Comparison of ENCODE assay signal across 9 mouse cellular contexts in genomic region chr7:45632499-45632898, GRCm38 (mm10). TPM values are rescaled to one million over a fixed set of nuclear protein-coding genes. Genes with fewer than 3 reads are reported as not detected.
A peak's percentile ranks its signal among the peaks of the same experiment; 100 is the strongest.
DNase-seq lines count a peak whose midpoint lies in the region; ATAC-seq and TF ChIP-seq lines count a peak whose summit lies in the region.
"Had no signal": no experiment of that assay in that cellular context is flagged by ENCODE, and none has a peak within 500 bp of the region (broad histone marks: within the 10 kb centered on the region; RNA-seq: fewer than 3 reads in every experiment).

No protein-coding gene starts in this region.

- TF ChIP-seq POLR2A in liver, adult 2 months (IDR thresholded peaks at IDR 0.05; ENCODE audit: extremely low read depth, insufficient read depth, low read length) = no peak

- peak overlapping the region; percentile 43; the same call in 1 of the 2 replicates for H3K27ac ChIP-seq in layer of hippocampus, adult 2 months
- H3K27ac ChIP-seq in heart, embryonic 16.5 days (ENCODE audit: low read length) = 0 out of 2 replicates have a peak overlapping the region, but pooled peaks have one; percentile 21
- no peak overlapping the region for H3K27ac ChIP-seq in liver, adult 2 months (replicated peaks; ENCODE audit: insufficient read depth, low read depth, low read length)
- H3K27ac ChIP-seq in stomach, embryonic 15.5 days = no peak overlapping the region

- peak overlapping the region; percentile 36 for H3K4me3 ChIP-seq in layer of hippocampus, adult 2 months
- peak overlapping the region; percentile 38 for H3K4me3 ChIP-seq in heart, embryonic 16.5 days (ENCODE audit: low read length)
- H3K4me3 ChIP-seq in liver, adult 2 months (ENCODE audit: insufficient read depth, low read depth, low read length) = no peak overlapping the region
- peak overlapping the region; percentile 20 for H3K4me3 ChIP-seq in stomach, embryonic 15.5 days (replicated peaks)

- no peaks in the 10 kb centered on the region for H3K79me2 ChIP-seq in liver, adult 2 months (ENCODE audit: control insufficient read depth, insufficient read depth, low read length)

- H3K4me2 ChIP-seq in heart, embryonic 16.5 days (ENCODE audit: low read depth, low read length) = peak overlapping the region; percentile 64
- peak overlapping the region; percentile 58 for H3K4me2 ChIP-seq in stomach, embryonic 15.5 days

- peaks cover 9% of the 10 kb centered on the region for H3K36me3 ChIP-seq in heart, embryonic 16.5 days (ENCODE audit: control insufficient read depth, insufficient read depth)
- H3K36me3 ChIP-seq in liver, adult 2 months (ENCODE audit: control insufficient read depth, insufficient read depth, low read length) = peaks cover 2% of the 10 kb centered on the region; the same call in 1 of the 2 replicates
- H3K36me3 ChIP-seq in stomach, embryonic 15.5 days = 0 out of 2 replicates have a peak, but pooled peaks cover 7% of the 10 kb centered on the region

- no peak for ATAC-seq in heart, embryonic 16.5 days (replicated peaks; ENCODE audit: extremely low read depth, insufficient read depth, low FRiP score)
- no peak for ATAC-seq in stomach, embryonic 15.5 days (ENCODE audit: insufficient read depth, low FRiP score, low read depth)
- ATAC-seq in activated CD4-positive, CD25-positive, alpha-beta regulatory T cell, adult 4 months = no peak
- ATAC-seq: Patski had no signal

- no peaks in the 10 kb centered on the region for H3K9me3 ChIP-seq in heart, embryonic 16.5 days (replicated peaks; ENCODE audit: control insufficient read depth, low read length)
- H3K9me3 ChIP-seq in stomach, embryonic 15.5 days = no peaks in the 10 kb centered on the region

- DNase-seq in layer of hippocampus, adult 2 months (ENCODE audit: low spot score in 2 of 2) = no peak
- DNase-seq in layer of hippocampus, adult 18-20 months (ENCODE audit: low spot score in 2 of 2) = no peak
- DNase-seq in cerebellum, postnatal 10 days = peak; percentile 75 to 77
- DNase-seq in liver, adult 2 months (ENCODE audit: extremely low read depth, low read depth, low spot score) = no peak
- no peak for DNase-seq in frontal cortex, adult 2 months (ENCODE audit: extremely low spot score in 1 of 2, low spot score in 1 of 2)

- 29% methylated on average over 34 of the region's 35 CpGs for WGBS in heart, embryonic 16.5 days
- 25% methylated on average over 35 of the region's 35 CpGs for WGBS in liver, adult 2 months
- WGBS in stomach, embryonic 15.5 days = 21% methylated on average over 35 of the region's 35 CpGs

- H3K27me3 ChIP-seq in heart, embryonic 16.5 days (ENCODE audit: control insufficient read depth, insufficient read depth, low read length) = peaks cover 9% of the 10 kb centered on the region; the same call in 1 of the 2 replicates
- peaks cover 5% of the 10 kb centered on the region; the same call in 1 of the 2 replicates for H3K27me3 ChIP-seq in liver, adult 2 months (ENCODE audit: control insufficient read depth, insufficient read depth, low read length)
- peaks cover 5% of the 10 kb centered on the region for H3K27me3 ChIP-seq in stomach, embryonic 15.5 days (replicated peaks)
- H3K27me3 ChIP-seq: Patski had no signal

- peaks cover 20% of the 10 kb centered on the region for H3K4me1 ChIP-seq in heart, embryonic 16.5 days (ENCODE audit: control insufficient read depth, insufficient read depth, low read length)
- H3K4me1 ChIP-seq in liver, adult 2 months (ENCODE audit: control insufficient read depth, insufficient read depth, low read length) = 0 out of 2 replicates have a peak, but pooled peaks cover 2% of the 10 kb centered on the region
- H3K4me1 ChIP-seq in stomach, embryonic 15.5 days = peaks cover 15% of the 10 kb centered on the region

- peak overlapping the region; percentile 62 for H3K9ac ChIP-seq in heart, embryonic 16.5 days (ENCODE audit: low read length)
- no peak overlapping the region for H3K9ac ChIP-seq in liver, adult 2 months (ENCODE audit: low read depth, low read length)
- H3K9ac ChIP-seq in stomach, embryonic 15.5 days = peak overlapping the region; percentile 19; the same call in 1 of the 2 replicates

- peak; percentile 66 for TF ChIP-seq CTCF in layer of hippocampus, adult 2 months (conservative IDR thresholded peaks at IDR 0.05)
- peak; percentile 36; the same call in 1 of the 2 replicates for TF ChIP-seq CTCF in liver, adult 2 months (IDR thresholded peaks at IDR 0.05; ENCODE audit: low read depth, low read length)

RNA-seq across cellular contexts. Expression of gene Rasip1, which starts 5.2 kb away (rescaled TPM):
- total RNA-seq in layer of hippocampus, adult 2 months (2021) = 1 to 10 TPM; 6.1 to 7.4 TPM
- total RNA-seq in layer of hippocampus, adult 18-20 months (2021) = 1 to 10 TPM; 6.0 to 6.3 TPM
- 15.4 and 16.3 TPM in 2 replicates for polyA plus RNA-seq in heart, embryonic 16.5 days (2015; fragmentation: Nextera tagmentation; extraction: Ambion mirVana)
- 2.3 and 4.3 TPM in 2 replicates for total RNA-seq in liver, adult 2 months (2014; rRNA removed)
- polyA plus RNA-seq in liver, adult 2 months (2012; rRNA removed) = 3.6 and 5.1 TPM in 2 replicates
- 11.0 and 11.6 TPM in 2 replicates for polyA plus RNA-seq in stomach, embryonic 15.5 days (2015; fragmentation: Nextera tagmentation; extraction: Ambion mirVana)
- polyA plus RNA-seq in frontal cortex, adult 2 months (2012; rRNA removed) = 7.2 and 7.3 TPM in 2 replicates
- under 1 TPM in 1 of 2 experiments, not detected in 1; 0.50 TPM for polyA plus RNA-seq in activated CD4-positive, CD25-positive, alpha-beta regulatory T cell, adult 4 months (2017; shearing (Covaris generic))

RNA-seq across cellular contexts. Expression of gene Mamstr, which starts 7.3 kb away (rescaled TPM):
- 1 to 10 TPM; 1.2 to 4.8 TPM for total RNA-seq in layer of hippocampus, adult 2 months (2021)
- 1 to 10 TPM; 1.1 to 2.3 TPM for total RNA-seq in layer of hippocampus, adult 18-20 months (2021)
- 7.6 and 9.0 TPM in 2 replicates for polyA plus RNA-seq in heart, embryonic 16.5 days (2015; fragmentation: Nextera tagmentation; extraction: Ambion mirVana)
- total RNA-seq in liver, adult 2 months (2014; rRNA removed) = 0.07 and 0.09 TPM in 2 replicates
- 0.10 and 0.19 TPM in 2 replicates for polyA plus RNA-seq in liver, adult 2 months (2012; rRNA removed)
- 7.4 and 9.5 TPM in 2 replicates for polyA plus RNA-seq in stomach, embryonic 15.5 days (2015; fragmentation: Nextera tagmentation; extraction: Ambion mirVana)
- polyA plus RNA-seq in frontal cortex, adult 2 months (2012; rRNA removed) = 5.9 and 6.6 TPM in 2 replicates
- not detected for polyA plus RNA-seq in activated CD4-positive, CD25-positive, alpha-beta regulatory T cell, adult 4 months (2017; shearing (Covaris generic))

RNA-seq across cellular contexts. Expression of gene Izumo1, which starts 10.9 kb away (rescaled TPM):
- total RNA-seq in layer of hippocampus, adult 2 months (2021) = not detected
- total RNA-seq in layer of hippocampus, adult 18-20 months (2021) = not detected
- 0.21 and 0.26 TPM in 2 replicates for polyA plus RNA-seq in heart, embryonic 16.5 days (2015; fragmentation: Nextera tagmentation; extraction: Ambion mirVana)
- 0.09 TPM in 1 of 2 replicates, not detected in the other for total RNA-seq in liver, adult 2 months (2014; rRNA removed)
- polyA plus RNA-seq in liver, adult 2 months (2012; rRNA removed) = 0.04 and 0.13 TPM in 2 replicates
- 0.19 and 0.31 TPM in 2 replicates for polyA plus RNA-seq in stomach, embryonic 15.5 days (2015; fragmentation: Nextera tagmentation; extraction: Ambion mirVana)
- polyA plus RNA-seq in frontal cortex, adult 2 months (2012; rRNA removed) = 0.08 and 0.10 TPM in 2 replicates
- not detected for polyA plus RNA-seq in activated CD4-positive, CD25-positive, alpha-beta regulatory T cell, adult 4 months (2017; shearing (Covaris generic))

RNA-seq across cellular contexts. Expression of gene Fut1, which starts 15.4 kb away (rescaled TPM):
- not detected for total RNA-seq in layer of hippocampus, adult 2 months (2021)
- total RNA-seq in layer of hippocampus, adult 18-20 months (2021) = under 1 TPM in 1 of 2 experiments, not detected in 1; 0.18 TPM
- 0.15 and 0.83 TPM in 2 replicates for polyA plus RNA-seq in heart, embryonic 16.5 days (2015; fragmentation: Nextera tagmentation; extraction: Ambion mirVana)
- total RNA-seq in liver, adult 2 months (2014; rRNA removed) = not detected in 2 replicates
- polyA plus RNA-seq in liver, adult 2 months (2012; rRNA removed) = 0.15 and 0.21 TPM in 2 replicates
- 0.76 and 0.84 TPM in 2 replicates for polyA plus RNA-seq in stomach, embryonic 15.5 days (2015; fragmentation: Nextera tagmentation; extraction: Ambion mirVana)
- polyA plus RNA-seq in frontal cortex, adult 2 months (2012; rRNA removed) = 0.08 TPM in 2 replicates
- not detected for polyA plus RNA-seq in activated CD4-positive, CD25-positive, alpha-beta regulatory T cell, adult 4 months (2017; shearing (Covaris generic))

RNA-seq across cellular contexts. Expression of gene Fgf21, which starts 17.2 kb away (rescaled TPM):
- total RNA-seq in layer of hippocampus, adult 2 months (2021) = not detected
- not detected for total RNA-seq in layer of hippocampus, adult 18-20 months (2021)
- polyA plus RNA-seq in heart, embryonic 16.5 days (2015; fragmentation: Nextera tagmentation; extraction: Ambion mirVana) = 1.5 and 1.7 TPM in 2 replicates
- total RNA-seq in liver, adult 2 months (2014; rRNA removed) = 0.94 and 1.0 TPM in 2 replicates
- polyA plus RNA-seq in liver, adult 2 months (2012; rRNA removed) = 3.7 and 4.3 TPM in 2 replicates
- polyA plus RNA-seq in stomach, embryonic 15.5 days (2015; fragmentation: Nextera tagmentation; extraction: Ambion mirVana) = 0.18 and 0.41 TPM in 2 replicates
- polyA plus RNA-seq in frontal cortex, adult 2 months (2012; rRNA removed) = not detected in 2 replicates
- not detected for polyA plus RNA-seq in activated CD4-positive, CD25-positive, alpha-beta regulatory T cell, adult 4 months (2017; shearing (Covaris generic))

Comparison
In these comparisons a context has a peak if more than half of its experiments do, and no peak if none do; other contexts are left out.
1. DNase-seq: peak in cerebellum, postnatal 10 days (2 of 2); none in layer of hippocampus, adult 2 months (0 of 2), layer of hippocampus, adult 18-20 months (0 of 2), liver, adult 2 months (single experiment) and frontal cortex, adult 2 months (0 of 2).
2. H3K27ac ChIP-seq: peak in layer of hippocampus, adult 2 months (single experiment) and heart, embryonic 16.5 days (single experiment); none in liver, adult 2 months (single experiment) and stomach, embryonic 15.5 days (single experiment).